Mouse (Mus musculus) kidney, adult 18-20 months (tissue): ENCODE results near the gene Atf7.

Experiments used
- DNase-seq: peaks from one replicate; pipeline ENCODE4 v3.0.0; 2021

Gene Atf7

DNA sequence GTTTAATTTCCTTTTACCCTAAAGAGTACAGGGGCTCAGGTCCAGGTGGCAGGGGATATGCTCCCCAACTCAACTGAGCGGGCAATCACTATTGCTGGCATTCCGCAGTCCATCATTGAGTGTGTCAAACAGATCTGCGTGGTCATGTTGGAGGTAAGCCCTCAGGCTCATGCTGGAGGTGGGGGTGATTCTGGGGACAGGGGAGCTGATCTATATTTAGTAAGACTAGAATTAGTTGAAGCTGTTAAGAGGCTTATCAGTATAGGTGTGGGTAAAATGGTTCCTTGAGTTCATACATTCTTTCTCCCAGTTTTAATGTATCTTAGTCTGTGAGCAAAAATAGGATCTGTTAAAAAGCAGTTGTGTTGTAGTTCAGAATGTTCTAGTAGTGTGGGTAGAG, 142.1 kb downstream of the Atf7 start:
- DNase-seq: no peak
